Mouse (Mus musculus): ENCODE data around the gene Tmem163.

Tmem163 gene

GRCm38 (mm10) chr1:127679498-127680133, at the start of gene Tmem163:
TSS of gene Tmem163 (minus strand) at chr1:127679548.
- peak; percentile 81 for DNase-seq (ENCODE audit: low read depth, low spot score)
- H3K36me3 ChIP-seq (ENCODE audit: control insufficient read depth, insufficient read depth, low read length, poor library complexity, severe bottlenecking): no peaks in the 10 kb centered on the region
- no peaks in the 10 kb centered on the region for H3K27me3 ChIP-seq (ENCODE audit: control insufficient read depth, insufficient read depth, low read length, poor library complexity, severe bottlenecking)

- Histone ChIP-seq H3K27me3 (ENCODE audit: control insufficient read depth, insufficient read depth, low read length, poor library complexity, severe bottlenecking) (no peaks in the 10 kb centered on the region), H3K36me3 (ENCODE audit: control insufficient read depth, insufficient read depth, low read length, poor library complexity, severe bottlenecking) (no peaks in the 10 kb centered on the region)
- no peak for DNase-seq (ENCODE audit: low read depth, low spot score)
These were observed 49.7 kb upstream of the Tmem163 start, which contains the start of gene Acmsd for GRCm38 (mm10) chr1:127729096-127729495. TSS of gene Acmsd (plus strand) at chr1:127729413.

GRCm38 (mm10) chr1:127723596-127723995, 44.2 kb upstream of the Tmem163 start:
- Histone ChIP-seq H3K27me3 (ENCODE audit: control insufficient read depth, insufficient read depth, low read length, poor library complexity, severe bottlenecking) (no peaks in the 10 kb centered on the region), H3K36me3 (ENCODE audit: control insufficient read depth, insufficient read depth, low read length, poor library complexity, severe bottlenecking) (no peaks in the 10 kb centered on the region)
- no peak for DNase-seq (ENCODE audit: low read depth, low spot score)

GRCm38 (mm10) chr1:127718290-127718689, 38.9 kb upstream of the Tmem163 start:
- Histone ChIP-seq H3K27me3 (ENCODE audit: control insufficient read depth, insufficient read depth, low read length, poor library complexity, severe bottlenecking) (no peaks in the 10 kb centered on the region), H3K36me3 (ENCODE audit: control insufficient read depth, insufficient read depth, low read length, poor library complexity, severe bottlenecking) (no peaks in the 10 kb centered on the region)
- DNase-seq (ENCODE audit: low read depth, low spot score): no peak

- H3K27me3 ChIP-seq (ENCODE audit: control insufficient read depth, insufficient read depth, low read length, poor library complexity, severe bottlenecking): no peaks in the 10 kb centered on the region
- no peaks in the 10 kb centered on the region for H3K36me3 ChIP-seq (ENCODE audit: control insufficient read depth, insufficient read depth, low read length, poor library complexity, severe bottlenecking)
- no peak for DNase-seq (ENCODE audit: low read depth, low spot score)
These were observed 37.1 kb upstream of the Tmem163 start for GRCm38 (mm10) chr1:127716441-127716840.

- no peak for DNase-seq (ENCODE audit: low read depth, low spot score)
- Histone ChIP-seq H3K27me3 (ENCODE audit: control insufficient read depth, insufficient read depth, low read length, poor library complexity, severe bottlenecking) (no peaks in the 10 kb centered on the region), H3K36me3 (ENCODE audit: control insufficient read depth, insufficient read depth, low read length, poor library complexity, severe bottlenecking) (no peaks in the 10 kb centered on the region)
These were observed 26.9 kb upstream of the Tmem163 start for GRCm38 (mm10) chr1:127706269-127706668.

- H3K27me3 ChIP-seq (ENCODE audit: control insufficient read depth, insufficient read depth, low read length, poor library complexity, severe bottlenecking): no peaks in the 10 kb centered on the region
- H3K36me3 ChIP-seq (ENCODE audit: control insufficient read depth, insufficient read depth, low read length, poor library complexity, severe bottlenecking): no peaks in the 10 kb centered on the region
- peak; percentile 25 for DNase-seq (ENCODE audit: low read depth, low spot score)
These were observed 22.8 kb upstream of the Tmem163 start for GRCm38 (mm10) chr1:127702187-127702586.

GRCm38 (mm10) chr1:127696533-127696932, 17.2 kb upstream of the Tmem163 start:
- DNase-seq (ENCODE audit: low read depth, low spot score): peak; percentile 28
- H3K27me3 ChIP-seq (ENCODE audit: control insufficient read depth, insufficient read depth, low read length, poor library complexity, severe bottlenecking): no peaks in the 10 kb centered on the region

GRCm38 (mm10) chr1:127677661-127678580, 1.4 kb downstream of the Tmem163 start:
- DNase-seq (ENCODE audit: low read depth, low spot score): peak; percentile 78
- H3K36me3 ChIP-seq (ENCODE audit: control insufficient read depth, insufficient read depth, low read length, poor library complexity, severe bottlenecking): no peaks in the 10 kb centered on the region
- no peaks in the 10 kb centered on the region for H3K27me3 ChIP-seq (ENCODE audit: control insufficient read depth, insufficient read depth, low read length, poor library complexity, severe bottlenecking)

More at GRCm38 (mm10) chr1:127696533-127696932, 17.2 kb upstream of the Tmem163 start:
- no peaks in the 10 kb centered on the region for H3K36me3 ChIP-seq (ENCODE audit: control insufficient read depth, insufficient read depth, low read length, poor library complexity, severe bottlenecking)

- no peaks in the 10 kb centered on the region for H3K27me3 ChIP-seq (ENCODE audit: control insufficient read depth, insufficient read depth, low read length, poor library complexity, severe bottlenecking)
- DNase-seq (ENCODE audit: low read depth, low spot score): no peak
- peaks cover 3% of the 10 kb centered on the region for H3K36me3 ChIP-seq (ENCODE audit: control insufficient read depth, insufficient read depth, low read length, poor library complexity, severe bottlenecking)
These were observed 2.2 kb downstream of the Tmem163 start for GRCm38 (mm10) chr1:127677131-127677631.

GRCm38 (mm10) chr1:127676516-127677099, 2.7 kb downstream of the Tmem163 start:
- DNase-seq (ENCODE audit: low read depth, low spot score): no peak
- peaks cover 6% of the 10 kb centered on the region for H3K36me3 ChIP-seq (ENCODE audit: control insufficient read depth, insufficient read depth, low read length, poor library complexity, severe bottlenecking)
- no peaks in the 10 kb centered on the region for H3K27me3 ChIP-seq (ENCODE audit: control insufficient read depth, insufficient read depth, low read length, poor library complexity, severe bottlenecking)

GRCm38 (mm10) chr1:127676116-127676515, 3.2 kb downstream of the Tmem163 start:
- no peak for DNase-seq (ENCODE audit: low read depth, low spot score)
- H3K27me3 ChIP-seq (ENCODE audit: control insufficient read depth, insufficient read depth, low read length, poor library complexity, severe bottlenecking): no peaks in the 10 kb centered on the region
- H3K36me3 ChIP-seq (ENCODE audit: control insufficient read depth, insufficient read depth, low read length, poor library complexity, severe bottlenecking): peaks cover 10% of the 10 kb centered on the region

GRCm38 (mm10) chr1:127675253-127675652, 4.1 kb downstream of the Tmem163 start:
- no peak for DNase-seq (ENCODE audit: low read depth, low spot score)
- H3K36me3 ChIP-seq (ENCODE audit: control insufficient read depth, insufficient read depth, low read length, poor library complexity, severe bottlenecking): peaks cover 10% of the 10 kb centered on the region
- no peaks in the 10 kb centered on the region for H3K27me3 ChIP-seq (ENCODE audit: control insufficient read depth, insufficient read depth, low read length, poor library complexity, severe bottlenecking)

GRCm38 (mm10) chr1:127673221-127674050, 5.9 kb downstream of the Tmem163 start:
- Histone ChIP-seq H3K36me3 (ENCODE audit: control insufficient read depth, insufficient read depth, low read length, poor library complexity, severe bottlenecking) (peaks cover 10% of the 10 kb centered on the region), H3K27me3 (ENCODE audit: control insufficient read depth, insufficient read depth, low read length, poor library complexity, severe bottlenecking) (no peaks in the 10 kb centered on the region)
- DNase-seq (ENCODE audit: low read depth, low spot score): peak; percentile 71

Data from splenic B cell, adult 2 months (primary cell).